ENCODE assay signal across 16 mouse cellular contexts in the genomic region with DNA sequence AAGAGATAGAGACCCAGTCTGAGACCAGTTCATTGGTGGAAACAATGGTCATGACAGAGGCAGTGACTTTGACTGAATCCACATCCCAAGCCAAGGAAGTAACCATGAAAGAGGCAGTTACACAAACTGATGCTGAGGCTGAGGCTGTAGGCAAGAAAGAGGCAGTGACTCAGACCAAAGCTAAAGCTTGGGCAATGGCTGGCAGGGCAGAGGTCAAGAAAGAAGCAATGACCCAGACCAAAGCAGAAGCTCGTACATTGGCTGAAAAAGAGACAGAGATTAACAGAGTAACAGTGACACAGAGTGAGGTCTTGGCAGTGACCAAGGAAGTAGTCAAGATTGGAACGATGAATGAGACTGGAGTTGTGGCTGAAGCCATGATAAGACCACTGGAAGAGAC.
"Had no signal": no experiment of that assay in that cellular context is flagged by ENCODE, and none has a peak within 500 bp of the region (broad histone marks: within the 10 kb centered on the region; RNA-seq: fewer than 3 reads in every experiment).

No protein-coding gene starts in this region.

- ATAC-seq: inflammation-experienced regulatory T-cells, adult 6 months; intestine, embryonic 15.5 days; intestine, postnatal 0 days had no signal

- DNase-seq: gastrocnemius, adult 2 months; gastrocnemius, postnatal 10 days; gastrocnemius, postnatal 25 days; heart, adult 18-20 months; heart, postnatal 14 days; heart, postnatal 36 days; kidney, adult 18-20 months; kidney, adult 8-10 months; kidney, postnatal 10 days; kidney, postnatal 25 days; kidney, postnatal 4 days; liver; liver, embryonic 13.5 days had no signal
